Mouse (Mus musculus) lung, embryonic 16.5 days (tissue): ENCODE results near the gene Olfr1018. TPM values are rescaled to one million over a fixed set of nuclear protein-coding genes. Genes with fewer than 3 reads are reported as not detected.

ENCODE experiments used
- polyA plus RNA-seq: library from polyadenylated mRNA; unstranded; fragments of >200 nt; fragmentation: Nextera tagmentation; extraction: Ambion mirVana; gene quantifications from 2 replicates; pipeline ENCODE4 v1.2.1, GENCODE M21; 2015

The Olfr1018 gene
- polyA plus RNA-seq, 1 experiment from 2014 or later: not detected

Other genes with a start within 250 kb of the Olfr1018 start
- not detected in 2 replicates for gene Olfr996, start 239.3 kb upstream of the Olfr1018 start, polyA plus RNA-seq
- gene Olfr998, start 229.5 kb upstream of the Olfr1018 start, polyA plus RNA-seq: not detected in 2 replicates
- gene Olfr1000, start 206.6 kb upstream of the Olfr1018 start, polyA plus RNA-seq: not detected in 2 replicates
- gene Olfr1002, start 167.8 kb upstream of the Olfr1018 start, polyA plus RNA-seq: not detected in 2 replicates
- gene Olfr154, start 154.0 kb upstream of the Olfr1018 start, polyA plus RNA-seq: not detected in 2 replicates
- gene Olfr1006, start 139.7 kb upstream of the Olfr1018 start, polyA plus RNA-seq: not detected in 2 replicates
- not detected in 2 replicates for gene Olfr1008, start 129.0 kb upstream of the Olfr1018 start, polyA plus RNA-seq
- not detected in 2 replicates for gene Olfr1009, start 103.1 kb upstream of the Olfr1018 start, polyA plus RNA-seq
- not detected in 2 replicates for gene Olfr1012, start 55.7 kb upstream of the Olfr1018 start, polyA plus RNA-seq
- not detected in 2 replicates for gene Olfr1013, start 51.4 kb upstream of the Olfr1018 start, polyA plus RNA-seq
- gene Olfr1014, start 45.8 kb upstream of the Olfr1018 start, polyA plus RNA-seq: not detected in 2 replicates
- not detected in 2 replicates for gene Olfr1015, start 36.5 kb upstream of the Olfr1018 start, polyA plus RNA-seq
- not detected in 2 replicates for gene Olfr1016, start 15.9 kb upstream of the Olfr1018 start, polyA plus RNA-seq
- not detected in 2 replicates for gene Olfr1019, start 27.0 kb downstream of the Olfr1018 start, polyA plus RNA-seq
- not detected in 2 replicates for gene Olfr1020, start 28.6 kb downstream of the Olfr1018 start, polyA plus RNA-seq
- gene Olfr1022, start 50.1 kb downstream of the Olfr1018 start, polyA plus RNA-seq: not detected in 2 replicates
- gene Olfr1023, start 67.2 kb downstream of the Olfr1018 start, polyA plus RNA-seq: not detected in 2 replicates
- gene Olfr1024, start 86.6 kb downstream of the Olfr1018 start, polyA plus RNA-seq: not detected in 2 replicates
- gene Olfr1025-ps1, start 96.7 kb downstream of the Olfr1018 start, polyA plus RNA-seq: not detected in 2 replicates
- gene Olfr1026, start 103.1 kb downstream of the Olfr1018 start, polyA plus RNA-seq: not detected in 2 replicates
- gene Olfr1028, start 132.0 kb downstream of the Olfr1018 start, polyA plus RNA-seq: not detected in 2 replicates
- gene Olfr1029, start 155.4 kb downstream of the Olfr1018 start, polyA plus RNA-seq: not detected in 2 replicates
- gene Olfr1030, start 160.8 kb downstream of the Olfr1018 start, polyA plus RNA-seq: not detected in 2 replicates
- not detected in 2 replicates for gene Olfr1031, start 171.8 kb downstream of the Olfr1018 start, polyA plus RNA-seq
- gene Olfr1032, start 187.1 kb downstream of the Olfr1018 start, polyA plus RNA-seq: not detected in 2 replicates
- 3.9 and 5.5 TPM in 2 replicates for gene Olfr1033, start 202.2 kb downstream of the Olfr1018 start, polyA plus RNA-seq
- gene Olfr1034, start 227.4 kb downstream of the Olfr1018 start, polyA plus RNA-seq: 0.10 TPM in 1 of 2 replicates, not detected in the other